Mouse (Mus musculus) neutrophil, adult 83 days (primary cell): Measurements from ENCODE around the gene Gm20532. TPM values are rescaled to one million over a fixed set of nuclear protein-coding genes. Genes with fewer than 3 reads are reported as not detected.

Experiments
- total RNA-seq, 2 experiments: library from RNA; stranded (reverse); gene quantifications; one replicate each; pipeline ENCODE4 v1.2.4; 2023

Gene Gm20532
- 1 to 10 TPM in 1 of 2 experiments, not detected in 1; 1.3 TPM for total RNA-seq

DNA sequence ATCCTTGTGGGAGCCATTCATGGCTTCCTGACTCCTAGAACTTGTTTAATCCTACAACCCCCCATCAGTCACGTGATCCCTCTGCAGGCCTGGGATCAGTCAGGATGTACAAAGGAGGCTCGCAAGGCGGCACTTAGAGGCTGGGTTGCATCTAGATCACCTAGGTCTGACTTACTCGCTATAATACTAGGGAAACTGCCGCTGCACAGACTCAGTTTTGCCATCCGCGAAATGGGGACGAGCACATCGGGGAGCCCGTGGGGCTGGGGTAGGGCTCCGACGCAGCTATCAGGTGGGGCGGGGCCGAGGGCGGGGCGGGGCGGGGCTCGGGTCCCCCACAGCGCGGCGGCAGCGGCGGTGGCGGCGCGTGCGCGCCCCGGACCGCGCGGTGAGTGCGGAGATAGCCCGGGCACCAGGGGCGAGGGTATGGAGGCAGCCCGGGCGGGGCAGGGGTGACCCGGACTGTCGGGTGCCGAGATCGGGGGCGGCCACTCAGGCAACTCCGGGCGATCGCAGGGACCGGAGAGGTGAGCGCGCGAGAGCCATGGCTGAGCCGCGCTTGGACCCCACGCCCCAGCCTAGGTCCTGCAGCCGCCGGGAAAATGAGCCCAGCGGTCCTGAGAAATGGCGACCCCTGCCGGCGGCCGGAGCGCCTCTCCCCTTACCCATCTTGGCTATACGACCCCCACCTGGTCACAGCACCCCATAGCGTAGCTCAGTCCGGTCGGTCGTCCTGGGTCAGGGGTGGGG lies at the start of gene Gm20532:
Gm20532 (plus strand) TSS at position 346 of the 750 bp plus-strand sequence.

GRCm38 (mm10) chr2:26579714-26580113 lies 6.7 kb upstream of the Gm20532 start, which contains the start of gene Egfl7:
Egfl7 (plus strand) TSS chr2:26580014.

GRCm38 (mm10) chr2:26603720-26604671 lies 17.6 kb downstream of the Gm20532 start, which contains the start of gene Agpat2:
Agpat2 (minus strand) TSS chr2:26604417.

GRCm38 (mm10) chr2:26627921-26628739 lies 41.7 kb downstream of the Gm20532 start, which contains the start of gene Fam69b:
Fam69b (plus strand) TSS chr2:26628457.

GRCm38 (mm10) chr2:26671182-26671581 lies 84.7 kb downstream of the Gm20532 start, which contains the start of gene Lcn4:
Lcn4 (minus strand) TSS chr2:26671282.

Other genes with a start within 250 kb of the Gm20532 start
- gene Dnlz, start 234.5 kb upstream of the Gm20532 start, total RNA-seq, result 1 to 10 TPM; 4.7 to 5.2 TPM
- gene Card9, start 225.7 kb upstream of the Gm20532 start, total RNA-seq, result 100 to 1,000 TPM; 168 to 182 TPM
- gene Snapc4, start 206.0 kb upstream of the Gm20532 start, total RNA-seq, result 10 to 100 TPM; 17.4 to 20.4 TPM
- gene Entr1, start 197.3 kb upstream of the Gm20532 start, total RNA-seq, result 10 to 100 TPM; 91.3 to 98.5 TPM
- gene Pmpca, start 197.3 kb upstream of the Gm20532 start, total RNA-seq, result 10 to 100 TPM; 40.3 to 44.0 TPM
- gene Inpp5e, start 177.4 kb upstream of the Gm20532 start, total RNA-seq, result 10 to 100 TPM; 14.1 to 15.8 TPM
- gene Sec16a, start 141.4 kb upstream of the Gm20532 start, total RNA-seq, result 10 to 100 TPM; 43.7 to 52.4 TPM
- gene Notch1, start 70.0 kb upstream of the Gm20532 start, total RNA-seq, result 100 to 1,000 TPM; 178 to 203 TPM
- 1 to 10 TPM; 3.1 to 5.4 TPM for gene Egfl7, start 6.6 kb upstream of the Gm20532 start, total RNA-seq
- gene Agpat2, start 17.8 kb downstream of the Gm20532 start, total RNA-seq, result 100 to 1,000 TPM; 115 to 116 TPM
- gene Fam69b, start 41.8 kb downstream of the Gm20532 start, total RNA-seq, result 1 to 10 TPM; 3.0 to 3.2 TPM
- not detected for gene Lcn4, start 84.6 kb downstream of the Gm20532 start, total RNA-seq